Mouse (Mus musculus): Measurements from ENCODE around the gene Zbtb12.

GRCm38 (mm10) chr17:34836155-34836855 is 43.0 kb upstream of the Zbtb12 start:
- TF ChIP-seq POLR2A (IDR thresholded peaks at IDR 0.05; ENCODE audit: borderline replicate concordance, extremely low read depth, low read depth, low read length) (no peak), CTCF (IDR thresholded peaks at IDR 0.05; ENCODE audit: insufficient read depth, low read length) (no peak)
